Mouse (Mus musculus): ENCODE results near the gene Brd3. TPM values are rescaled to one million over a fixed set of nuclear protein-coding genes. Genes with fewer than 3 reads are reported as not detected.

Gene Brd3
- total RNA-seq, 2 experiments from 2014 or later, result 29.4 to 54.7 TPM

DNA sequence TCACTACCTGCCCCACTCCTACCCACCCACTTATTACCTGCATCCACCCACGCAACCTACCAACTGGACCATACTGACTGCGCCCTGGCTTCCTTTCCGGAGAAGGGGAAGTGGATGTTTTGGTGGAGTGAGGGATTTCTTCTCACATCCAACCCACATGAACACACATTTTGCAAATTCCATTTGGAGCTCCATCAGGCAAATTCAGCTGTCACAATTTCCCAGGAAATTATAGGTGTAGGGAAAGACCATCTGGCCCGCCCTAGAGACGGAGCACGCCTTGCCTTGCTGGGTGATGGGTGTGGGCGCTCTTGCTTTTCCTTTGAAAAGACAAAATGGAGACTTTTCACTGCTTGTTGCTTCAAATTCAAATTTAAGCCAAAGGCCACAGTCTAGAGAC, 76.8 kb downstream of the Brd3 start:
- ATAC-seq (replicated peaks; ENCODE audit: poor library complexity), result no peak

DNA sequence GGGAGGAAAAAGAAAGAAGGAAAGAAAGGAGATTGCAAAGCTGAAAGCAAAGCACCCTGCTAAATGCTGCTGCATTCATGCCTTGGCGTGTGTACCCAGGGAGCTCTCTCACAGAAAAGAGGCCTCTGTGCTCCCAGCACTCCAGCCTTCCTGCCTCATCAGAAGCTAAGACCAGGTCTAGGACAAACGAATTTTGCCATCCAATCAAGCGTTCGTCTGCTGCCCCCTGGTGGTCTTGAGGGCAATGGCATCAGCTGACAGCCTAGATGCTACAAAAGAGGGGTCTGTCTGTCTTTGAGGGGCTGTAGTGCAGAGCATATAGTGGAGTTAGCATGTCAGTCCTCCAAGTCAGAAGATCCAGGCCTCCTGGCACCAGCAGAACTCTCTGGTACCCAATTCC, 79.4 kb downstream of the Brd3 start:
- ATAC-seq (replicated peaks; ENCODE audit: poor library complexity), result peak; percentile 72

DNA sequence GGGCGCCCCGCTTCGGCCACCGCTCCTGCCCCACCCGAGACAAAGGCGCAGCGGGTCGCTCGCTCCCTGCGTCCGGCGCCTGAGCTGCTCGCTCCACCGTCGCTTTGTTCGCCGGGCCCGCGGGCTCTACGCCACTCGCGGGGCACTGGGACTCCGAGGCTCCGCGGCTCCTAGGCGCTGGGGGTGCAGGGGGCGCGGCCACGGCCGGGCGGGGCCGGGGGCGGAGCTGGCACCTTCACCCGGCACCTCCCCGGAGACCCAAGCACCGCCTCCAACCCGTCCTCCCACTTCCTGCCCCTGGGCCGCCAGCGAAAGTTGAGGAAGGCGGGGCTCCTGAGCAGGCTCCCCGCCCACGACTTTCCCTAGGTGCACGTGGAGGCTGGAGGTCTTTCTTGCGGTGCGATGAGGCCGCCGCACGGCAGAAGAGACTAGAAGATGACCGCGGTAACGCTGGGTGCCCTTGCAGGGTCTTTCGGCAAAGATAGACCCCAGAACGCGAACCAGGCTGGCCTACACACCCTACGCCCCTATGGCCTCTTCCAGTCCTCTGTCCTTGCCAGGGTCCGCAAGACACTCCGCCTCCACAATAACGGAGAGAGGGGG, 80.5 kb downstream of the Brd3 start, which contains the start of gene Vav2:
Vav2 (minus strand) TSS at position 179 of the 603 bp plus-strand sequence.
- peak; percentile 96 for ATAC-seq (replicated peaks; ENCODE audit: poor library complexity)

DNA sequence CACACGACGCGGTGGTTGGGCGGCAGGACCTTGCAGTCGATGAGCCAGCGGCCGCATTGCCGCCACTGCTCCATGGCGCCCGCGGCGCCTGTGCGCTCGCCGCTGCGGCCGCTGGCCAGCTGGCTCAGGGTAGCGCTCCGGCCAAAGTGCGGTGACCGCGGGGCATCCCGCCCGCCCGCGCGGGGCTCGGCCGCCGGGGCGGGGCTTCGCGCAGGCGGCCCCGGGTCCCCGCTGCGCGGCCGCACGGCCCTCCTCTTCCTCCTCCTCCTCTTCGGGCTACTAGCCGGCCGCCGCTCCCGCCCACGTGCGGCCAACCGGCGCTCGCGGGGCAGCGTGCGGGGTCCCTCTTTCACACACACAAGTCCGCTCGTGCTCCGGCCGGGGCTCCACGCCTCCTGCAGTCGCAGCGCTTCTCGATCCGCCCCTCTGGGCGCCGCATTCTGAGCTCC, 81.0 kb downstream of the Brd3 start:
- ATAC-seq (replicated peaks; ENCODE audit: poor library complexity), result no peak

DNA sequence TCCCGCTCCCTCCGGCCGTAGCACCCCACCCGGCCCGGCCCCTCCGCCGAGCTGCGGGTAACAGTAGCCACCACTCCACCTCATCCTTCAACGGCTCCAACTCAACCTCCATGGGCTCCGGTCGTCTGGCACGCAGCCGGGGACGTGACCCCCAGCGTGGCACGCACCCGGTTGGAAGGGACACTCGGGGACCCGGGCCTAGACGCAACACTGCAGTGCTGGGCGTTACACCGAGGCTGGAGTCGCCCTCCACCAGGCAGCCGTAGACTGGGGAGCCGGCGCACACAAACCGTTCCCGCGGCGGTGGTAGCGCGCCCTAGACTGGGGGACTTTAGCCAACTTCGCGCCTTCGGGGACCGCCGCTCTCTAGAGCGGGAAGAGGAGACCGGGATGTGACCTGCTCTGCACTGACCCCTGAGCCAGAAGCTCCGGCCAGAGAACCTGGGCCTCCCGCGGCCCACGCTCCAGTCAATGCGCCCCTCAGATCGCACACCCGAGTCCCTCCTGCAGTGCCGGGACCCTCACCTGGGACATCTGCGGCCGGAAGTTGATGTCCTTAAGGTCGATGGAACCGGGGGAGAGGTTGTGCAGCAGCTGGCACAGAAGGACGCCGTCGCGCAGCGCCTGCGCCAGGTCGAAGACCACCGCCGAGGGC, 81.6 kb downstream of the Brd3 start:
- no peak for ATAC-seq (replicated peaks; ENCODE audit: poor library complexity)

DNA sequence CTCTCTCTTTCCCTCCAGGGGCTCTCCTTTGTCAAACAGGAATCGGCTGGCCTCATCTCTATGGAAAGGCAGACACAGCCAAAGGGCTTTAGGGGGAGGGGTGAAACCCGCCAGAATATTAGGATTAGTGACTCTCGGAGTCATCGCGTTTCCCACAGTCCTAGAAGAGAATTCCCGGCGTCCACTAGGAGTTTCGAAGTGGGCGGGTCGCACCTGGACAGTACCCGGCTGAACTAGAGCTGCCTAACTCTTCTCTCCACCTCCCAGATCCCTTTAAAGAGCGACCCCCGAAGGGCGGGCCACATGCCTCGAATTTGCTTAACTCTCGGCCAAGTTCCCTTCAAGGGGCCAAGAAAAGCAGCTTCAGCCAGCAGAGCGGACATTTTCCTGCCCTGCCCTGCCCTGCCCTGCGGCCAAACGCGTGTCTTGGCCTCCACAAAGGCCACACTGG, 82.3 kb downstream of the Brd3 start:
- ATAC-seq (replicated peaks; ENCODE audit: poor library complexity), result no peak

DNA sequence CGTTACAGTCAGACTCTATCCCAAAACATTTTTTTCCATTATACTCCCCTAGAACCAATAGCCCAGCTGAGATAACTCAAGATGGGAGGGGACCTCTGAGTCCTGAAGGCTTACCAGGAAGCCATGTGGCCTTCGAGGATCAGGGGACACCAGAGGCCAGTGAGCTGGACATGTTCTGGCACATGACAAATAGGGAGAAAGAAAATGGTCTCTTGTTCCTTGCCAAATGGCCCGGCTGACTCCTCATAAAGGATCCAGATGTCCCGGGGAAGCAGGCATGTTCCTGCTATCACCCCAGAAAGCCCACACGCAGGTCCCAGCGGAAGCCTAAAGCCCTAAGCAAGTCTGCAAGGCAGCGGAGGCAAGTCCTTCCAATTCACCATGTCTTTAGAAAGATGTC, 83.9 kb downstream of the Brd3 start:
- no peak for ATAC-seq (replicated peaks; ENCODE audit: poor library complexity)

DNA sequence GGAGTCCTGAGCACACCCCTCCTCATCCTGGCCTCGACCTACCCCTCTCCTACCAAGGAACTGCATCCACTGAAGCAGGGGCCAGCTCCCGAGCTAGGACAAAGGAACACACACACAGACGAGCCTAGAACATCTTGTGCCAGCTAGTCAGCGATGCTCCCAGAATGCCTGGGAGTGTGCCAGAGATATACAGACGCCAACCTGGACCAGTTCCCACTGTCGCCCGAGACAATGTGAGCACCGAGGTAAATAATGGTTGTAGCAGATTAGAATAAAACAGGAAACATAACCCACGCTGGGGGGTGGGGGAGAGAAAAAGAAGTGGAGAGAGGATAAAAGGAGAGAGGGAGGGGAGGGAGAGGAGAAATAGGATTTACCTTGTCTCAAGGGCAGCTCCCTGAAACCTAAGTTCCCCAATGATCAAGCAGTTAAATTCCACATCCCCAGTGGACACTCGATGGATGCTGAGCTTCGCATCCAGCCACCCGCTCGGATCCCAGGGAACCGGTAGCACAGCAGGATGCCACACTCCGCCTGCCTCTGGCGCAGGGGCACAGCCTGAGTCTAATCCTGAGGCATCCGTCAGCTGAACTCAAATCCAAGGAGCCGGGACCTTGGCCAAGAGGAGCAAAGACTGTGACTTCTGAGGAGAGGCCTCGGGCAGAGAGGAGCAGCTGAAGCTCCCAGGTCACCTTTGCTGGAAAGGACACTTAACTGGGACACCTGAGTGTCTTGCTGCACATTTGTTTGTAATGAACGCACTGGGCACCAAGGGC, 86.0 kb downstream of the Brd3 start:
- no peak for ATAC-seq (replicated peaks; ENCODE audit: poor library complexity)

DNA sequence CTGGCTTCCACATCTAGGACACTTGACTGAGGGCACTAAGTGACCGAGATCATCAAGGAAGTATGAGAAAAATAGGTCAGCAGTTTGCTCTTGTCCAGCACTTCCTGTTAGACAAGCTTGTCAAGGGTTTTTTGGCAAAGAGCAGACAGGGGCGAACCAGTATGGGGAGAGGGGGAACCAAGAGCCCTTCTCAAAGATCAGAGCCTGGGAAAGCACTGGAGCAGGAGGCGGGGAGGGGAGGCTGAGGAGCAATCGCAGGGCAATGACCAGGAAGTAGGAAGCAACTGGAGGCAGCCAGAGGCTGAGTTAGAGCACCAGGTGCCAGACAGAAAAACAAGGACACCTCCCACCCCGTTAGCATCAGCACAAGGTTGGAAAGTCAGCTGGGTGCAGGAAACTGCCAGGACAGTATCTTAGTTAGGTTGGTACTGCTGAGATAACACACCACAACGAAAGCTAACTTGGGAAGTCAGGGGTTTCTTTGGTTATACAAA, 88.8 kb downstream of the Brd3 start:
- peak; percentile 41 for ATAC-seq (replicated peaks; ENCODE audit: poor library complexity)

DNA sequence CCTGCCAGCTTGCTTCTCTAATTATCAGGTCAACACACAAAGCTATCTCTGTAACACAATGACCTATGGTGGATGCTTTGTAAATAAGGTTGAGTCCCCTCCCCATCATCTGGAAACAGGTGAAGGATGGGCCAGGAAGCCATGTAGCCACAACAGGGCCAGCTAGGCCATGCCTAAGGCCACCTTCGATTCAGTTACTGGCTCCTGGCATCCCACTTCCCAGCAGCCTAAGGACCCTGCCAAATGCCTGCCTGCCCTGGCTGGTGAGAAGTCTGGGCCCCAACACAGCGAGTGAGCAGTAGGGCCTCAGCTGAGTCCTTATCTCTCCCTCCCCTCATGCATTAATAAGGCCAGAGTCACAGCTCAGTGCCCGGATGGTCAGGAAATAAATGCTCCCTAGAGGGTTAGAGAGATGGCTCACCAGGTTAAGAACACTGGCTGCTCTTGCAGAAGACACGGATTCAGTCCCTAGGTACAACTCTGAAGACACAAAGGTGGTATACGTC, 89.8 kb downstream of the Brd3 start:
- ATAC-seq (replicated peaks; ENCODE audit: poor library complexity), result 0 out of 2 replicates have a peak, but pooled peaks have one; percentile 33

DNA sequence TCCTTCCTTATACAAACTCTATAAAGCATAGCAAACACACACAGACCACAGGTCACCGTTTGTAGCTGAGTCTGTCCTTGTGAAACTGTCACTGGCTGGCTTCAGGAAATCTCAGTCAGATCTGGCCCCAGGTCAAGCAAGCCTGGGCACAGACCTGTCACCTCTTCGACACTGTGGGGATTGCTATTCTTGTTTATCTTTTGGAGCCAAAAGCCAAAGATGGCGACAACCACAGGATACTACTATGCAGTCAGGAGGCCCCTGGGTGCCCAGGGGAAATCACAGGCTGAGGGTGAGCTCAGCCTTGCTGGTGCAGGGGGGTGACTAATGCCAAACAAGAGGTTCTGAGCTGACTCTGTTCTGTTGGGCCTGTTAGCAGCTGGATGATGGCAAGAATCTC, 91.0 kb downstream of the Brd3 start:
- no peak for ATAC-seq (replicated peaks; ENCODE audit: poor library complexity)

DNA sequence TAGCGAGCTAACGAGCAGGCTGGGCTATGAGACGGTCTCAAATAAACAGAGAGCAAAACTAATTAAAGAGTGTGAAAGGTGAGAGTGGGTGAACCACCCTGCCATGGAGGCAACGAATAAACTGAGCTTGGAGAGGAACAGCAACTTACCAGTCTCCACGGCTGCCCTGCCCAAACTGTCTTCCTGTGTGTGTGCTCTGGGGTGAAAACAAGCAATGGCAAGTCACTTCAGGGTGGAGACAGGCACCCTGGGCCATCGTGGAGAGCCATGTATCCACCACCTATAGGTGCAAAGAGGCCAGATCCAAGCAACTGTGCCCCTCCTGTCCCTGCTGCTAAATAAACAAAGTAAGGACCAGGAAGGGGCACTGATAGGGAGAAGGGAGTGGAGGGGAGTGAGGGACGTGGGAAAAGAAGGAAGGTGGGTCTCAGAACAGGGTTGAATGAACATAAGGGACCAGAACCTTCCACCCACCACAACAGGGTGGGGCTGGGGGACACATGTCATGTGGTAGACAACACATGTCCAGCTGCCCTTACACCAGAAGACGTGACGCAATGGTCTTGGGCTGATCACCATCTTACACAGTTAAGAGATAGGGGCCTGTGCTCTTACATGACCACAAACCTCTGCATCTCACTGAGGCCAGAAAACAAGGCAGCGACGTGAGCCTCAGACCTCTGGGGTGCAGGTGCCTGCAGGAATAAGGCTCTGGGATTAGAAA, 92.2 kb downstream of the Brd3 start:
- no peak for ATAC-seq (replicated peaks; ENCODE audit: poor library complexity)

DNA sequence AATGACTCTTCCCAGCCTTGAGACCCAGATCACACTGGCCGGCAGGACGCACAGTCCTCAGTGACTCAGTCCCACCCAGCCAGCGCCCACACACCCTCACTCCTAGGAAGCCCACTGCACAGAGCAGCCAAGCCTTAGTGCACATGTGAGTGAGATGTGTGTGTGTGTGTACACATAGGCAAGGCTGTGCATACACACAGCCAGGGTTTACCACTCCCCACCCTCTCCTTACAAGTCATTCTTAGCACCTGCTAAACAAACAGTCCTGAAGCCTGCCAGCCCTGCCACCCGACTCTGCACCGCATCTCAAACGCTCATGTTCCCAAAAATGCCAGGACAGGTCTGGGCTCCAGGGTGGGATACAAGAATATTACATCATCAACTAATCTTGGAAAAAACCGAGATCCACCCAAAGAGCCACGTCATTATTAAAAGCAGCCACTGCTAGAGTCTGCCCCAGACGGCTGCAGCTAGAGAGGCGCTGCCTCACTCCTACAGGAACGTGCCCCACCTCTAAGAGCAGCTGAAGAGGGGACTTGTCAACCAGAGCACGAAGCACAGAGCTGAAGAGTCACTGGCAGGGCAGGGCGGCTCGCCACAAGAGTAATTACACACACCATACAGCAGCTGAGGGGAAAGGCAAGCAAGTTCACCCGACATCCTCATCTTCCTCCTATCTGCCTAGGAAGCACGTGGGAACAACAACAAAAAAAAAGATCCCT, 93.4 kb downstream of the Brd3 start:
- no peak for ATAC-seq (replicated peaks; ENCODE audit: poor library complexity)

DNA sequence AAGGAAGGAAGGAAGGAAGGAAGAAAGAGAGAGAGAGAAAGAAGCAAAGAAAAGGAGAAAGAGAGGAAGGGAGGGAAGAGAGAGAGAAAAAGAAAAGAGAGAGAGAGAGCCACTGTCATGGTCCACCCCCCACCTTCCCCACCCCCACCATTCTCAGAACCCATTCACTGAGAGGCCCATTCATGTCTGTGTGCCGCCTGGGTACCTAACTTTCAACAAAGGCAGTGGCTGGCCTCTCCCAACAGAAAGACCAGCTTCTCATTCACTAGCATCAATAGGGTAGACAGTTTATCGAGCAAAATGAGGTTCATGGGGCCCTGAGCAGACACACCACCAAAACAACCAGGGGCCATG, 93.9 kb downstream of the Brd3 start:
- ATAC-seq (replicated peaks; ENCODE audit: poor library complexity), result no peak

DNA sequence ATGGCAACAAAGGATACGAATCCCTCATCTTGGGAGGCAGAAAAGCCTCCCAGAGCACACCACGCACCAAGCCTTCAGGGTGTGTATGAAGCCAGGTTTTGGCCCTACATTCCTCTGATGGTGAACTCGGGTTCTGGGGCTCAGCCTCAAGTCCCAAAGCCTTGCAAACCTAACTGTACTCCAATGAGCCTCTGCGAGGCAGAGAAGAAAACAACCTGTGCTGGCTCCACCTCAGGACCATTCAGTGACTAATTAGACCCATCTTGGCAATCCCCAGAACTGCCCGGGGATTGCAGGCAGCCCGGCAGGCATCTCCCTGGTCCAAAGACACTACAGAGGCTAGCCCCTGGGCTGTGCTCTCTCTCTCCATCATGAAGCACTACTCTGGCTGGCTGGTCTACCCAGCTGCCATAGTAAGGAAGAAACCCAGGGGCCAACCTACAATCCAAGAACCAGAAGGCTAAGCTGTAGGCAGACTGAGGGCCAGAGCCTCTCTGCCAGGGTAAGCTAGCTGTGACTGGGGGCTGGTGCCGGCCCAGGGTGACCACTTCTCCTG, 95.1 kb downstream of the Brd3 start:
- ATAC-seq (replicated peaks; ENCODE audit: poor library complexity), result no peak

DNA sequence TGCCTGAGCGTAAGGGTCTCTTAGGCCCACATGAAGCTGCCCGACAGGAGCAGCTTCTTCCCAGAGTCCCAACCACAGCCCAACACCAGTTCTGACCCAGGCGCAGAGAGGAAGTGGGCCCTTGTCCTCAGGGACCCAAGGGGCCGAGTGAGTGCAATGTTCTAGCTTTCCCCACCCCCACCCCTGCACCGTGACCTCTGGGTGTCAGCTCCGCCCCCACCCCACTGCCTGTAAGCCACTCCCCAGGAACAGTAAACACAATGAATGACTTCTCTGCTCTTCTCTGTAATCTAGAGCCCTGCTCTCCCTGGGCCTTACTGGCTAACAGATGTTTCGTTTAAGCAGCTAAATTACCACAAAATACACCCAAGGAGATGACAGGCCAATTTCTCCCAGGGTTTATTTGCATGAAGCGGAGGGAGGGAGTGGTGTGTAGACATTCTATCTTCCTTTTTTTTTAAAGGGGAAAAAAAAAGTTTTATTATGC, 95.7 kb downstream of the Brd3 start:
- peak; percentile 76 for ATAC-seq (replicated peaks; ENCODE audit: poor library complexity)

DNA sequence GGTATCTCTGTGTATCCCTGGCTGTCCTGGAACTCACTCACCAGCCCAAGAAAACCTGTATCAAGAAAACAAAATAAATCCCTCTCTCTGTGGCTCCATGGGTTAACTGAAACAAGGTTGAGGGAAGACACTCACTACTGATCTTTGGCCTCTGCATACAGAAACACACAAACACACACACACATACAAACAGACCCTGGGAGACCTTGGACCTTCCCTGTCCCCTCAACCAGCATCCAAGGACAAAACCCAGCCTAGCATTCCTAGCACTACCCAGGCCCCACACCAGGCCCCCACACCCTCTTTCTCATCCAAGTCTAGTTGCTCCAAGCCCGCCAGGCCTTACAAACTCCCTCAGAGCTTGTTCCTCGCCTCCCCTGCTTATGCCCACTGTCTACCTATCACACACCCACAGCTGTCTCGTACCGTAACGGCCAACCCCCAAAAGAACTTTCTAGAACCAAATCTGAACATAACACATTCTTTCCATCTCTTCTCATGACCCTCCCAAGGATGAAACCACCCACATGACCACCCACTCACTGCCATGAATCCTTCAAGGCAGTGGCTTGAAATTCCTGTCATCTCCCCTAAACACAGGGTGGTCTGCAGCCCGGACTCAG, 96.8 kb downstream of the Brd3 start:
- ATAC-seq (replicated peaks; ENCODE audit: poor library complexity), result no peak

DNA sequence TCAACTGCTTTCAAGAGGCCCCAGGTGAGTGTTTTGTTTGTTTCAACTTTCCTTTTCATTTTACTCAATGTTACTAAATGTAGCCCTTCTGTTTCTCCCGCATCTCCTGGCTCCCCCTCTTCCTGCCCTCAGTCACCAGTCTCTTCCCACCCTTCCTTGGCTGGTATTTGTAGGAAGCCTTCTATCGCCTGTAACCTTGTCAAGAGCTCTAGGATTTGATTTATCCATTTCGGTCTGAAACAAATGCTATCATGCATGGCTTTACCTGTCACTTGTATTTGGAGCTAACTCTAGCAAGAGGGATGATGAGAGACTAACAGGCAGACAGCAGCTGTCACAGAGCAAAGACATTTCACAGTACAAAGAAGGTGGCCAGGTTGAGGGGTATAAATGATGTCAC, 99.3 kb downstream of the Brd3 start:
- no peak for ATAC-seq (replicated peaks; ENCODE audit: poor library complexity)

DNA sequence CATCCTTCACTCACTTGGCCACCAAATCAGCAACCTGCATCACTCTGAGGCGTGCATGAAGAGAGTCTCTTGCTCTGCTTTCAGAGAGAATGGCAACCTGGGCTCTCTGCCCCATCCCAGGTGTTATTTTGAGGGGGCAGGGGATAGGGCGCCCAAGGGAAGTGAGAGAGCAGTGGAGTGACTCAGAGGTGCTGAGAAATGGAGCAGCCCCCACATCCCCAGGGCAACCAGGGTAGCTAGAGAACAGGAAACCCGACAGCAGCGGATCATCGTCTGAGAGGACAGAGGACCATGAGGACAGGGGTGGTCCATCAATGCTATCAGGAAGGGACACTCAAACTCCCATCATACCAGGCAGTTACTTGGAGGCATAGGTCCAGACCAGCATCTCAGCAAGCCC, 100.5 kb downstream of the Brd3 start:
- no peak for ATAC-seq (replicated peaks; ENCODE audit: poor library complexity)
